Mouse (Mus musculus) stomach, embryonic 14.5 days (tissue): ENCODE data around the gene Fermt3. TPM values are rescaled to one million over a fixed set of nuclear protein-coding genes. Genes with fewer than 3 reads are reported as not detected.

Experiments used
- ATAC-seq: fragments of 200-750 bp; cut with Nextera tagmentation; 2 replicates; pipeline ENCODE4 v1.8.0; 2017; ENCODE audit warnings: low read depth, moderate TSS enrichment; ENCODE audit not compliant: insufficient number of reproducible peaks, insufficient read depth, low FRiP score
- H3K27ac ChIP-seq: fragments of 300-500 bp; sonication (generic); 2 replicates; pipeline ENCODE4 v1.5.1; 2014; ENCODE audit warnings: mild to moderate bottlenecking, low read length, moderate library complexity, mixed read lengths
- H3K27me3 ChIP-seq: fragments of 300-500 bp; sonication (generic); 2 replicates; pipeline ENCODE4 v1.6.1; 2014; ENCODE audit warnings: low read length, control low read depth, mixed read lengths; ENCODE audit not compliant: control insufficient read depth, insufficient read depth
- H3K36me3 ChIP-seq: fragments of 300-500 bp; sonication (generic); 2 replicates; pipeline ENCODE4 v1.6.1; 2014; ENCODE audit warnings: mild to moderate bottlenecking, control low read depth, low read length, moderate library complexity, mixed read lengths; ENCODE audit not compliant: control insufficient read depth, insufficient read depth
- H3K4me1 ChIP-seq: fragments of 300-500 bp; sonication (generic); 2 replicates; pipeline ENCODE4 v1.6.1; 2014; ENCODE audit warnings: low read length, control low read depth, mixed read lengths; ENCODE audit not compliant: control insufficient read depth, insufficient read depth
- H3K4me2 ChIP-seq: fragments of 300-500 bp; sonication (generic); replicated peaks from 2 replicates; pipeline ENCODE4 v1.6.1; 2014; ENCODE audit warnings: low read depth, low read length, control low read depth
- H3K4me3 ChIP-seq: fragments of 300-500 bp; sonication (generic); 2 replicates; pipeline ENCODE4 v1.5.1; 2014; ENCODE audit warnings: low read depth, low read length, control low read depth
- H3K9ac ChIP-seq: fragments of 300-500 bp; sonication (generic); replicated peaks from 2 replicates; pipeline ENCODE4 v1.6.1; 2014; ENCODE audit warnings: low read depth, mild to moderate bottlenecking, control low read depth, low read length, moderate library complexity, mixed read lengths
- H3K9me3 ChIP-seq: fragments of 300-500 bp; sonication (generic); 2 replicates; pipeline ENCODE4 v1.6.1; 2016; ENCODE audit warnings: low read depth, low read length, control low read depth; ENCODE audit not compliant: control insufficient read depth
- WGBS: fragments of 180-500 bp; shearing (Covaris S2); extraction: QIAGEN DNeasy Blood & Tissue Kit; methylation state at CpG from one replicate; pipeline ENCODE4 v1.1.7; 2014; 5-methylcytosine and 5-hydroxymethylcytosine counted together
- polyA plus RNA-seq: library from polyadenylated mRNA; unstranded; fragments of >200 nt; fragmentation: Nextera tagmentation; extraction: Ambion mirVana; gene quantifications from 2 replicates; pipeline ENCODE4 v1.2.1, GENCODE M21; 2014

Gene Fermt3
- polyA plus RNA-seq, 1 experiment from 2014 or later: 8.2 TPM

DNA sequence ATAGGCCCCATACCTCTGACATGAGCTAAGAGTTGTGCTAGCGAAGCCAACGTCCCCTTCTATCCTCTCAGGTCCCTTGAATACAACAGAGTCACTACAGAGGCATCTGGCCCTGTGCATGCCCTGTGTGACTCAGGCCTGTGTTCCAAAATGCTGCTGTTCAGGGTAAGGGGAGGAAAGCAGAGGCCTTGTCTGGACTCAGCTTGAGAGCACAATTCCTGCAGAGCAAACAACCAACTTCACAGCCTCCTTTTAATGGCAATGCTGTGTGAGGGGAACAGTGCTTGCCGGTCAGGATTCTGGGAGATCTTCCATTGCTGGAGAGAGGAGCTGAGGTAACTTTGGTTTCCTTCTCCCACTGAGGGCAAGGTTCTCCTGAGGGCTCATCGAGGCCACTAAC is 25.0 kb upstream of the Fermt3 start:
- WGBS: 68% methylated on average over 4 of the region's 4 CpGs
- no peak for ATAC-seq
- H3K4me2 ChIP-seq: no peak overlapping the region
- H3K27ac ChIP-seq: no peak overlapping the region
- H3K4me1 ChIP-seq: 0 out of 2 replicates have a peak, but pooled peaks cover 2% of the 10 kb centered on the region
- H3K4me3 ChIP-seq: no peak overlapping the region
- no peak overlapping the region for H3K9ac ChIP-seq
- H3K9me3 ChIP-seq: no peaks in the 10 kb centered on the region
- H3K27me3 ChIP-seq: no peaks in the 10 kb centered on the region
- no peaks in the 10 kb centered on the region for H3K36me3 ChIP-seq

DNA sequence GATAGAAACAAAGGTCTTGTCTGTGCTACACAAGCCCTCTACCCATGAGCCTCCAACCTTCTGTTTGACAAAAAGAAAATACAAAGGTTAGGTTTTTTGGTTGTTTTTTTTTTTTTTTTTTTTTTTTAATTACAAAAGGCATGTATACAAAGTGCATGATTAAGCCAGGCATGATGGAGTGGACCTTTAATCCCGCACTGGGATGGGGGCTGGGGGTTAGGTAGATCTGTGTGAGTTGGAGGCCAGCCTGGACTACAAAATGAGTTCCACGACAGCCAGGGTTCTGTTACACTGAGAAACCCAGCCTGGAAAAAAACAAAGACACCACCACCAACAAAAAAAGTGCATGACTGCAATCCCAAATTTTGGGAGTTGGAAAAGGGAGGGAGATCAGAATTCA is 21.9 kb upstream of the Fermt3 start:
- Histone ChIP-seq H3K27ac (no peak overlapping the region; the same call in 1 of the 2 replicates), H3K27me3 (no peaks in the 10 kb centered on the region), H3K4me2 (peak overlapping the region; percentile 76), H3K9me3 (no peaks in the 10 kb centered on the region), H3K4me3 (peak overlapping the region; percentile 56; the same call in 1 of the 2 replicates), H3K9ac (no peak overlapping the region), H3K36me3 (no peaks in the 10 kb centered on the region; the same call in 1 of the 2 replicates), H3K4me1 (peaks cover 10% of the 10 kb centered on the region; the same call in 1 of the 2 replicates)
- WGBS: 86% methylated on average over 2 of the region's 2 CpGs
- no peak for ATAC-seq

DNA sequence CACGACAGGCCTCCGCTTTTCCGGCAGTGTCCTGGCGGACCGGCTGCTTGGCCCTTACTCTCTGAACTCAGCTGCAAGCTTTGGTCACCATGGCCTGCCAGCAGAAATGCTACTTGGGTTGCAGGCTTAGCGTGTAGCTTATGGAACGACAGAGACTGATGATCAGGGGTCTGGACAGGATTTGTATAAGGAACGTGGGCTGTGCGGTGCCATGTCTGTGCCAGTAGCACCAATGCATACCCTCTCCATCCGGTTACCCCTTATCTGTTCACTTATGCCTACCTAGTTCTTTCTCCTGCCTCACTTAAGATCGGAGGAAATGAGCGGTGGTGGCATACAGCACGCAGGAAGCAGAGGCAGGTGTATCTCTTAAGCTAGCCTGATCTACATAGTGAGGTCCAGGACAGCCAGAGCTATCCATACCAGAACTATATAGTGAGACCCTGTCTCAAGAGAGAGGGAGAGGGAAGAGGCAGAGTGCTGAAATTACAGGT is 21.4 kb upstream of the Fermt3 start:
- 19% methylated on average over 13 of the region's 13 CpGs for WGBS
- H3K4me1 ChIP-seq: peaks cover 10% of the 10 kb centered on the region; the same call in 1 of the 2 replicates
- H3K27ac ChIP-seq: peak overlapping the region; percentile 95
- peak overlapping the region; percentile 76 for H3K4me2 ChIP-seq
- no peaks in the 10 kb centered on the region for H3K27me3 ChIP-seq
- H3K9ac ChIP-seq: peak overlapping the region; percentile 76
- peak overlapping the region; percentile 56 for H3K4me3 ChIP-seq
- H3K9me3 ChIP-seq: no peaks in the 10 kb centered on the region
- no peak for ATAC-seq
- H3K36me3 ChIP-seq: no peaks in the 10 kb centered on the region; the same call in 1 of the 2 replicates

DNA sequence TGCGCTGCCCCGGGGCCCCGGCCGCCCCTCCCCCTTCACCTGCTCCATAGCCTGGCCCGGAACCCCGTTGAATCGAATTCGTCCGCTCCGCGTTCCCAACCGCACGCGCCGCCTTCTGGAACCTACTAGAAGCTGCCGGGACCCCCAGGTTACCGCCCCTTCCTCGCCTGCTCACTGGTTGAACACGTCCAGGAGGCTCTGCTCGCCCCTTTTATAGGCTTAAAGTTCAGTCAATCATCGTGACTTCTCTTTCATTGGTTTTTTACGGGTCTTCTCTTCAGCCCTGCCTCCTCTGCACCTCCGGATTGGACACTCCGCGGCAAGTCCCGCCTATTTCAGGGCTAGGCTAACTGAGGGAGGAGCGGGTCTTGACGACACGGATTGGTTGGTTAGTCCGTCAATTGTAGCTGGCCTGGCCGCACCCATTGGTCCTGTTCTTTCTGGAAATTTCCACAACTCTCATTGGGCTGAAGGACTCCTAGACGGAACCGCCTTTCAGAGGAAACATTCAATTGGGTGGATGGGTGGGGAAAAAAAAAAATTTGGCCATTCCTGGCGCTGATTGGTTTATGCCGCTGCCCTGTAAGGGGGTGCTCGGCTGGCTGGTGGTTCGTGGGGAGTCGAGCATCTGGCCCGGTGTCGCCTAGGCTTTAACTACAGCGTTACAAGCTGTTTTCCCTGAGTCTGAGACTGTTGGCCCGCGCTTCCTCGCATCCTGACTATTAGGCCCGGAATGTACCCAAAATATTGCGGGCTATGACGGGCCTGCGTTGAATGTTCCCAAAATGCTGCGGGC is 20.8 kb upstream of the Fermt3 start, which contains the start of gene Stip1:
Stip1 (minus strand) TSS at position 127 of the 796 bp plus-strand sequence.
- Histone ChIP-seq H3K9me3 (no peaks in the 10 kb centered on the region), H3K4me3 (peak within 1 kb of the TSS; percentile 87), H3K27ac (peak within 1 kb of the TSS; percentile 95), H3K36me3 (peaks cover 5% of the 10 kb centered on the region), H3K27me3 (no peaks in the 10 kb centered on the region), H3K4me1 (peaks cover 10% of the 10 kb centered on the region; the same call in 1 of the 2 replicates), H3K9ac (peak within 1 kb of the TSS; percentile 87), H3K4me2 (peak within 1 kb of the TSS; percentile 84)
- under 1% methylated on average over 49 of the region's 49 CpGs for WGBS
- peak; percentile 99 for ATAC-seq

DNA sequence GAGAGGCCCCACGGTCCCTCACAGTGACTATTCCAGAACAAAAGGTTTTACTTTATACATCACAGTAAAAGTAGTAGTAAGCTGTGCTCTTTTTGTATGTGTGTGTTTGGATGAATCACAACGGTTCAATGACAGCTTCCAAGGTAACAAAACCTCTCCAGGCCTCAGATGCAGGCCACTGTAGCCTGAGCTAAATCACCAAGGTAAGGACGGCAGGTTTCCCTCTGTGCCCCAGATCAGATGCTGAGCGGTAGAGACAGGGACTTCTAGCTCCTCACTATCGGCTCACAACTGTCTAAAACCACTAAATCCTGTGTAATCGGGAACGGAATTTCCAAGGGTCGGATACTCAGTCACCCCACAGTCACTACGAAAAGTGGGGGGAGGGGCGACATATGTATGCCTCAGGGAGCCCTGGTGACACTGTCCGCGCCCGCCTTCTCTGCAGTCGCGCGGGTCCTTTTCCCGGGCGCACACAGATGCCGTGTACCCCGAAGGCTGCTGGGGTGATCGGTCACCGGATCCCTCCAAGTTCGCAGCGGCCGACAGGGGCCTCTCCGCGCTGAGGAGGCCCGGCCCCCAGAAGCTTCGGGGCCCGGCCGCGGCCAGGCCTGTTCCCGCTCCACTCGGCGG is 19.9 kb upstream of the Fermt3 start:
- peaks cover 10% of the 10 kb centered on the region; the same call in 1 of the 2 replicates for H3K4me1 ChIP-seq
- 2% methylated on average over 31 of the region's 35 CpGs for WGBS
- peak overlapping the region; percentile 87 for H3K4me3 ChIP-seq
- ATAC-seq: peak; percentile 1
- peak overlapping the region; percentile 84 for H3K4me2 ChIP-seq
- H3K27ac ChIP-seq: peak overlapping the region; percentile 85
- peaks cover 10% of the 10 kb centered on the region for H3K36me3 ChIP-seq
- no peaks in the 10 kb centered on the region for H3K27me3 ChIP-seq
- H3K9me3 ChIP-seq: no peaks in the 10 kb centered on the region
- peak overlapping the region; percentile 87 for H3K9ac ChIP-seq

DNA sequence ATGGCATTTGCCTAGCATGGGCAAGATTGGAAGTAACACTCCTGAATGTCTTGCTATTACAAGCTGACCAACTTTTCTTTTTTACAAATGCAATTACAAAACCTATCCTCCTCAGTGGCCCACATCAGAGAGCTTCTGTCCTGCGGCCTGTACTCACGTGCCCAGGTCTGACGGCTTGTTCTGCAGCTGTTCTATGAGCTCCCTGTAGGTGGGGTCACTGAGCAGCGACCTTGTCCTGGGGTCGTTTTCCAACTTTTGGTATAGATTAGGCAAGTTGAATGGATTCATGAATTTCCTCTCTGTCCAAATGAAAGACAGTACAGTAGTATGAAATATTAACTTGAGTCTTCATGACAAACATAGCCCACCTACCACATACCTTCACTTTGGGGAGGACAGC is 14.7 kb upstream of the Fermt3 start:
- ATAC-seq: no peak
- WGBS: 91% methylated on average over 5 of the region's 5 CpGs
- no peaks in the 10 kb centered on the region for H3K27me3 ChIP-seq
- H3K27ac ChIP-seq: no peak overlapping the region
- peaks cover 6% of the 10 kb centered on the region; the same call in 1 of the 2 replicates for H3K4me1 ChIP-seq
- peaks cover 57% of the 10 kb centered on the region for H3K36me3 ChIP-seq
- no peak overlapping the region for H3K4me2 ChIP-seq
- no peak overlapping the region for H3K9ac ChIP-seq
- H3K9me3 ChIP-seq: no peaks in the 10 kb centered on the region
- H3K4me3 ChIP-seq: no peak overlapping the region

DNA sequence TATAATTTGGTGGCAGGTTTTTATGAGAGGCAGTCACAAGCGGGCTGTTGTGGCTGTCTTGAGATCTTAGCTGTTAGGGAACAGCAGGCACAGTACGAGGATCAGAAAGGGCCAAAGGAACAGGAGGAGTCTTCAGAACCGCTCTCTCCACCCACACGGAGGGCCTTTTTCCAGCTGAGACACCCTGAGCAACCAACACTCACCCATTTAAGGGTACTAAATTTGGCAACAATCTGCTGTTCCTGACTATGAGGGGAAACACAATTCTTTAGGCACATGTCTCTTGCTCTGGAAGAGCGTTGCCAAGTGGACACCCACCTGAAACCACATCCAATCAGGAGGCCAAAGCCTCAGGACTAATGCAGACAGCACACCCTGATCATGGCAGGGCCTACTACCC is 10.3 kb upstream of the Fermt3 start:
- Histone ChIP-seq H3K4me1 (no peaks in the 10 kb centered on the region), H3K4me3 (no peak overlapping the region), H3K4me2 (no peak overlapping the region), H3K36me3 (peaks cover 89% of the 10 kb centered on the region), H3K27ac (no peak overlapping the region), H3K9me3 (no peaks in the 10 kb centered on the region), H3K9ac (no peak overlapping the region), H3K27me3 (no peaks in the 10 kb centered on the region)
- no peak for ATAC-seq
- WGBS: 95% methylated on average over 5 of the region's 5 CpGs

DNA sequence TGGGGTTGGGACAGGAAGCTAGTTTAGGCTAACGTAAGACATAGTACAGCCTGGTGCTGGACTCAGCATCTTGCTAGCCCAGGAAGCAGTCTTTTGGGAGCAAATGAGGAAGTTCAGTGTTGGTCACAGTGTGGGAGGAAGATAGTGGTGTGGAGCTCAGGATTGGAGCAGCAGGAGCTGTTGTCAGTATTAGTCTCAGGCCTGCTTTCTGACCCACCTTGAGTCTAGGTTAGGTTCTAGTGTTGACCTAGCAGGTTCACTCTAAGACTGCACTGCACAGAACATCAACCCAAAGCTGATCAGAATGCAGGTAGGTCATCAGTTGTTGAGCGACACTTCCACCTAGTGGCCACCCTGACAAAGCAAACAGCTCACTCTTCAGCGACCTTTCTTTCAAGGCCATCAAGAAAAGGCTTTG is 964 bp upstream of the Fermt3 start:
- H3K4me1 ChIP-seq: no peaks in the 10 kb centered on the region
- peaks cover 58% of the 10 kb centered on the region for H3K36me3 ChIP-seq
- no peaks in the 10 kb centered on the region for H3K27me3 ChIP-seq
- H3K9me3 ChIP-seq: no peaks in the 10 kb centered on the region
- H3K9ac ChIP-seq: no peak overlapping the region
- H3K4me2 ChIP-seq: no peak overlapping the region
- no peak overlapping the region for H3K27ac ChIP-seq
- ATAC-seq: peak; percentile 73; the same call in 1 of the 2 replicates
- no peak overlapping the region for H3K4me3 ChIP-seq
- 47% methylated on average over 3 of the region's 3 CpGs for WGBS
